Comparison of ENCODE assay signal across 11 mouse cellular contexts in the genomic region with DNA sequence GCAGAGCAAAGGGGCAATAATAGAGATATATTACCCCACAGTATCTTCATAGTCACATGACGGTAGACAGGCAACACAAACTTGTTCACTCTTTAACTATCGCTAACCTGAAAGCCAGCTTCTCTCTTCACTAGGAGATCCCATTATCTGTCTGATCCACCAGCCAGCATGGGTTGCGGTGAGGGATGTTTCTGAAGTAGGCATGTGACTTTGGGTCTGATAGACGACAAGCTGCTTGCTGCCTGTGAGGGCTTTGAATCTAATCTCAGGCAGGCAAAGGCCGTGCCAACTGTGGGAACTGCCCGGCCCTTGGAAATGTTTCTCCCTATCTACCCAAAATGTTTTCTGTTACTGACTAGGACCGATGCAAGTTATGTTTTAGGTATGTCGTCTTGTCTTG. TPM values are rescaled to one million over a fixed set of nuclear protein-coding genes. Genes with fewer than 3 reads are reported as not detected.
DNase-seq lines count a peak whose midpoint lies in the region; ATAC-seq and TF ChIP-seq lines count a peak whose summit lies in the region.
"Had no signal": no experiment of that assay in that cellular context is flagged by ENCODE, and none has a peak within 500 bp of the region (broad histone marks: within the 10 kb centered on the region; RNA-seq: fewer than 3 reads in every experiment).

No protein-coding gene starts in this region.

- H3K4me3 ChIP-seq in layer of hippocampus, adult 2 months, result peak overlapping the region; percentile 47
- H3K4me3 ChIP-seq in heart, embryonic 10.5 days, result 0 out of 2 replicates have a peak overlapping the region, but pooled peaks have one; percentile 3
- H3K4me3 ChIP-seq in liver, embryonic 12.5 days, result peak overlapping the region; percentile 74

- H3K27me3 ChIP-seq in heart, embryonic 10.5 days (ENCODE audit: insufficient read depth, poor library complexity, severe bottlenecking), result peaks cover 5% of the 10 kb centered on the region; the same call in 1 of the 2 replicates
- peaks cover 6% of the 10 kb centered on the region; the same call in 1 of the 2 replicates for H3K27me3 ChIP-seq in liver, embryonic 12.5 days (replicated peaks)

- DNase-seq in layer of hippocampus, adult 2 months (ENCODE audit: low spot score in 2 of 2), result no peak
- DNase-seq in layer of hippocampus, adult 8-10 months (ENCODE audit: low spot score in 2 of 2), result no peak
- DNase-seq in c-Kit-positive CD71-positive TER-119-positive erythroid progenitor cells, embryonic 14.5 days (ENCODE audit: low spot score), result peak; percentile 82
- no peak for DNase-seq in heart, embryonic 10.5 days (ENCODE audit: low spot score)
- no peak for DNase-seq in adrenal gland, adult 8-10 months
- no peak for DNase-seq in gastrocnemius, postnatal 14 days
- no peak for DNase-seq in lung, adult 18-20 months
- DNase-seq: cerebellum, postnatal 10 days; gastrocnemius, postnatal 25 days; lung, postnatal 14 days had no signal

- H3K9ac ChIP-seq in liver, embryonic 12.5 days, result peak overlapping the region; percentile 78; the same call in 1 of the 2 replicates

- H3K4me2 ChIP-seq in liver, embryonic 12.5 days, result peak overlapping the region; percentile 80

- peaks cover 20% of the 10 kb centered on the region for H3K4me1 ChIP-seq in heart, embryonic 10.5 days
- peaks cover 49% of the 10 kb centered on the region for H3K4me1 ChIP-seq in liver, embryonic 12.5 days

- H3K36me3 ChIP-seq in heart, embryonic 10.5 days, result peaks cover 30% of the 10 kb centered on the region
- H3K36me3 ChIP-seq in liver, embryonic 12.5 days, result peaks cover 40% of the 10 kb centered on the region

- 60% methylated on average over 8 of the region's 8 CpGs for WGBS in heart, embryonic 10.5 days
- 20% methylated on average over 8 of the region's 8 CpGs for WGBS in liver, embryonic 12.5 days (ENCODE audit: insufficient replicate concordance)

- no peak for TF ChIP-seq CTCF in layer of hippocampus, adult 2 months (conservative IDR thresholded peaks at IDR 0.05)

- no peaks in the 10 kb centered on the region for H3K9me3 ChIP-seq in heart, embryonic 10.5 days
- H3K9me3 ChIP-seq in liver, embryonic 12.5 days (replicated peaks), result no peaks in the 10 kb centered on the region

- intact Hi-C loops in gastrocnemius, postnatal 14 days (cut with DNase I; ENCODE audit: low total_unique reads), result no loop called here

- ATAC-seq in liver, embryonic 12.5 days, result peak; percentile 89

- no peak overlapping the region for H3K27ac ChIP-seq in layer of hippocampus, adult 2 months
- no peak overlapping the region for H3K27ac ChIP-seq in heart, embryonic 10.5 days
- peak overlapping the region; percentile 84 for H3K27ac ChIP-seq in liver, embryonic 12.5 days

RNA-seq across cellular contexts. Expression of gene Fuca2, which starts 3.0 kb away (rescaled TPM):
- total RNA-seq in layer of hippocampus, adult 2 months (2021), result 10 to 100 TPM; 41.3 to 42.0 TPM
- total RNA-seq in layer of hippocampus, adult 8-10 months (2022), result 10 to 100 TPM; 42.0 to 52.9 (median 50.2) TPM
- polyA plus RNA-seq in heart, embryonic 10.5 days (2016; fragmentation: Nextera tagmentation; extraction: Ambion mirVana), result 41.2 and 51.9 TPM in 2 replicates
- polyA plus RNA-seq in liver, embryonic 12.5 days (2016; fragmentation: Nextera tagmentation; extraction: Ambion mirVana), result 57.7 and 59.6 TPM in 2 replicates
- 10 to 100 TPM; 19.7 to 37.1 (median 27.6) TPM for total RNA-seq in adrenal gland, adult 8-10 months (2022)
- 10 to 100 TPM; 11.7 to 12.0 TPM for total RNA-seq in gastrocnemius, postnatal 14 days (2021)

RNA-seq across cellular contexts. Expression of gene Phactr2, which starts 28.2 kb away (rescaled TPM):
- total RNA-seq in layer of hippocampus, adult 2 months (2021), result 10 to 100 TPM; 20.7 to 25.4 TPM
- total RNA-seq in layer of hippocampus, adult 8-10 months (2022), result 10 to 100 TPM; 24.3 to 27.5 (median 25.4) TPM
- 53.3 and 54.6 TPM in 2 replicates for polyA plus RNA-seq in heart, embryonic 10.5 days (2016; fragmentation: Nextera tagmentation; extraction: Ambion mirVana)
- polyA plus RNA-seq in liver, embryonic 12.5 days (2016; fragmentation: Nextera tagmentation; extraction: Ambion mirVana), result 9.8 and 10.4 TPM in 2 replicates
- 10 to 100 TPM; 26.8 to 35.3 (median 31.0) TPM for total RNA-seq in adrenal gland, adult 8-10 months (2022)
- 10 to 100 TPM; 21.3 to 25.7 TPM for total RNA-seq in gastrocnemius, postnatal 14 days (2021)

RNA-seq across cellular contexts. Expression of gene Adat2, which starts 50.3 kb away (rescaled TPM):
- total RNA-seq in layer of hippocampus, adult 2 months (2021), result 1 to 10 TPM; 9.0 to 9.2 TPM
- total RNA-seq in layer of hippocampus, adult 8-10 months (2022), result 10 to 100 TPM in 2 of 4 experiments, 1 to 10 TPM in 2; 7.3 to 11.5 (median 8.9) TPM
- 3.8 and 4.7 TPM in 2 replicates for polyA plus RNA-seq in heart, embryonic 10.5 days (2016; fragmentation: Nextera tagmentation; extraction: Ambion mirVana)
- polyA plus RNA-seq in liver, embryonic 12.5 days (2016; fragmentation: Nextera tagmentation; extraction: Ambion mirVana), result 3.7 and 4.0 TPM in 2 replicates
- total RNA-seq in adrenal gland, adult 8-10 months (2022), result 1 to 10 TPM; 3.7 to 5.3 (median 4.8) TPM
- 1 to 10 TPM; 3.0 to 3.5 TPM for total RNA-seq in gastrocnemius, postnatal 14 days (2021)

RNA-seq across cellular contexts. Expression of gene Pex3, which starts 50.6 kb away (rescaled TPM):
- total RNA-seq in layer of hippocampus, adult 2 months (2021), result 10 to 100 TPM; 31.3 to 33.3 TPM
- 10 to 100 TPM; 26.3 to 34.2 (median 29.6) TPM for total RNA-seq in layer of hippocampus, adult 8-10 months (2022)
- 17.5 and 18.7 TPM in 2 replicates for polyA plus RNA-seq in heart, embryonic 10.5 days (2016; fragmentation: Nextera tagmentation; extraction: Ambion mirVana)
- 12.4 and 14.2 TPM in 2 replicates for polyA plus RNA-seq in liver, embryonic 12.5 days (2016; fragmentation: Nextera tagmentation; extraction: Ambion mirVana)
- 10 to 100 TPM; 29.0 to 37.5 (median 30.5) TPM for total RNA-seq in adrenal gland, adult 8-10 months (2022)
- 10 to 100 TPM; 12.3 to 12.8 TPM for total RNA-seq in gastrocnemius, postnatal 14 days (2021)

Comparison
In these comparisons a context has a peak if more than half of its experiments do, and no peak if none do; other contexts are left out.
1. H3K4me3 ChIP-seq: peak in every context shown above with its lines; median percentile 74 in liver, embryonic 12.5 days; 47 in layer of hippocampus, adult 2 months; 3 in heart, embryonic 10.5 days.